Comparison of ENCODE assay signal across 19 mouse cellular contexts in genomic region chrX:169493577-169493976, GRCm38 (mm10).
"Had no signal": no experiment of that assay in that cellular context is flagged by ENCODE, and none has a peak within 500 bp of the region (broad histone marks: within the 10 kb centered on the region; RNA-seq: fewer than 3 reads in every experiment).

No protein-coding gene starts in this region.

- H3K9me3 ChIP-seq: midbrain, embryonic 10.5 days; midbrain, embryonic 12.5 days; neural tube, embryonic 13.5 days; neural tube, embryonic 15.5 days had no signal

- H3K4me2 ChIP-seq: lung, embryonic 14.5 days; midbrain, embryonic 12.5 days; neural tube, embryonic 13.5 days; neural tube, embryonic 15.5 days had no signal

- H3K27me3 ChIP-seq: midbrain, embryonic 12.5 days; neural tube, embryonic 15.5 days had no signal

- ATAC-seq: midbrain, embryonic 16.5 days had no signal

- DNase-seq: lung, adult 18-20 months; lung, embryonic 14.5 days; lung, postnatal 10 days; lung, postnatal 4 days; midbrain, embryonic 14.5 days; retina, postnatal 1 day; right cerebral cortex, adult 18-20 months; right cerebral cortex, postnatal 25 days; right cerebral cortex, postnatal 4 days; spleen, adult 18-20 months; thymus, adult 18-20 months; thymus, postnatal 14 days; thymus, postnatal 36 days had no signal

- H3K4me1 ChIP-seq: midbrain, embryonic 10.5 days; midbrain, embryonic 12.5 days; neural tube, embryonic 13.5 days; neural tube, embryonic 15.5 days had no signal

- H3K36me3 ChIP-seq: midbrain, embryonic 10.5 days; midbrain, embryonic 12.5 days; neural tube, embryonic 13.5 days; neural tube, embryonic 15.5 days had no signal

- H3K27ac ChIP-seq: midbrain, embryonic 10.5 days; midbrain, embryonic 12.5 days; neural tube, embryonic 13.5 days; neural tube, embryonic 15.5 days had no signal

- H3K9ac ChIP-seq: lung, embryonic 14.5 days; midbrain, embryonic 12.5 days; neural tube, embryonic 13.5 days; neural tube, embryonic 15.5 days had no signal

- H3K4me3 ChIP-seq: midbrain, embryonic 10.5 days; midbrain, embryonic 12.5 days; myocyte; neural tube, embryonic 13.5 days; neural tube, embryonic 15.5 days had no signal
